Mouse (Mus musculus): ENCODE data around the gene Asic2.

Asic2 gene

DNA sequence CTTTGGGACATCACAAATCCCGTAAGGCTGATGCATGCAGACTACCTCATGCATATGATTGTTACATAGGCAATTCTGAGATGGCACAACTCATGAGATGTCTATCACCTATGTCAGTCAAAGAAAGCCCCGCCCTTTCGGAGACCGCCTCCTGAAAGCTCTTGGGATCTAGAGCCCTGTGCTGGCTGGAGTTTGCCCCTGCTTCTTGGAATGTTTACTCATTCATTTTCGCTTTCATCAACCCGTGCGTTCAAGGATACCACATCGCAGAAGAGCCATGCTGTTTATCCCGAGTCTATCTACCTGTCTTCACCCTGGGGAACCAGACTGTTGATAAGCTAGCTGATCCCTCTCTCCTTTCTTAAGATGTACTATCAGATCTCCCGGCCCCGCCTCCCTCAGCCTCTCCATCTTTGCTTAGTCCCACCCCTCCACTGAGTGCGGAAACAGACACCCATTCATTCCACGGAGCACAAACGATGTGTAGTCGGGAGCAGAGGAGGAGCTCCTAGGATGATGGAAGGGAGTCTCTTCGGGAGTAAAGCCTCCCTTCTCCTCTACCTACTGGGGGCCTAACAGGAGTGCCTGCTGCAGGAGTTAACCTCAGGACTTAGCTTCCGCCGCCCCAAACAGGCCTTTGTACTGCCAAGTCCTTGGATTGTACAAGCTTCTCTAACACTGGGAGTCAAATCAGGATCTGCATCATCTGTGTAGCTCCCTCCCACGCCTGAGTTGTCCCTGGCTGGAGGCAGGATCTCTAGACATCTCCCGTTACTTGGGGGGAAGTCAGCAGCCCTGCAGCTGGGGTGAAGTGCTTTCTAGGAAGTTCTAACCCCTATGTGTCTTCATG, 356.1 kb downstream of the Asic2 start:
- no peak for DNase-seq (ENCODE audit: low spot score in 2 of 2)

DNA sequence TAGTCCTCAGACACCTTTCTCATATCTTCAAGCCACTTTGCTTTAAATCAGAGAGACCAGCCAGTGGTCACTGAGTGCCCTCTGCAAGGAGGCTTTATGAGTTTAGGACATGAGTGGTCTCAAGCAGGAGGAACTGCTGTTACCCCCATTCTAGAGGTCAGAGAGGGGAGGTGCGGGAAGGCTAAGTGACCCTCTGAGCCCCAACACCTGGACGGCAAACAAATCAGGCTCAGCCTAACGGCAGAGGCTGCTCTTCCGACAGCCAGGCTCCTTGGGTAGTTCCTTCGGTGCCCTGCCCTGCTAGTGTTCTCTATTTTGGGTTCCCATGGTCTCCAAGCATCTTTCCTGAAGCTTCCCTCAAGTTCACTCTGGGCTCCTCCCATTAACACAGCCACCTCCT, 357.8 kb downstream of the Asic2 start:
- DNase-seq (ENCODE audit: low spot score in 2 of 2): no peak

DNA sequence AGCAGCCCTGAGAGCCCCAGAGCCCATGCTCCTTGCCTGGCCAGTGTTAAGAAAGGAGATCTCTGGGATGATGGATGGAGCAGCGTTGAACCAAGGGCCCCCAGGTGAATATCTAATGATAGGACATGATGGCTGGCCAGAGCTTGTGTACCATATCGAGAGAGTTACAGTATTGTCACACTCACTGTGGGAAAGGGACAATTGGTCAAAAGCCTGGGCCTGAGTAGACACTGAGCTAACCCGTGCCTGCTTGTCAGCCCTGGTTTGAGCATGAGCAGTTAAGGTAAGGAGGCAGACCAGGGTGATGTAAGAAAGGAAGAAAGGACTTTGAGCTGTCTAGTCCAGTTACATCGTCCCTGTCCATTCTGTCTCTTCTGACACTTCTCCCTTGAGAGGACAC, 365.3 kb downstream of the Asic2 start:
- DNase-seq (ENCODE audit: low spot score in 2 of 2): no peak

DNA sequence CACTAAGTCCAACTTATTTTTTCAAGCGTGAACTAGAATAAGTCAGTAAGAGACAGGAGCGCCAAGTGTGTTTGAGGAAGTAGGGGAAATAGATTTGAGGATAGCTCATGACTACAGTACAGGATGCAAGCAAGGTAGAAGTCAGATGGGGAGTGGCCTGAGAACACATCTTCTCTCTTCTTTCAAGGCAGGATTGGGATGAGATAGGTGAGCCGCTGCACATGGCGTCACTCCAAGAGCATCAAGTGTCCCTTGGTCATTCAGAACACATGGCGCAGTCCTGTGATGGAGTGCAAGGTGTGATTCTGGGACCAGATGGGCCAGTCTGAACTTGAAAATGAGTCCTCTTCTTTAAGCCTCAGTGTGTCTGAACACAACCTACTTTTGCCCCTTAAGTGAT, 366.5 kb downstream of the Asic2 start:
- DNase-seq (ENCODE audit: low spot score in 2 of 2): no peak

DNA sequence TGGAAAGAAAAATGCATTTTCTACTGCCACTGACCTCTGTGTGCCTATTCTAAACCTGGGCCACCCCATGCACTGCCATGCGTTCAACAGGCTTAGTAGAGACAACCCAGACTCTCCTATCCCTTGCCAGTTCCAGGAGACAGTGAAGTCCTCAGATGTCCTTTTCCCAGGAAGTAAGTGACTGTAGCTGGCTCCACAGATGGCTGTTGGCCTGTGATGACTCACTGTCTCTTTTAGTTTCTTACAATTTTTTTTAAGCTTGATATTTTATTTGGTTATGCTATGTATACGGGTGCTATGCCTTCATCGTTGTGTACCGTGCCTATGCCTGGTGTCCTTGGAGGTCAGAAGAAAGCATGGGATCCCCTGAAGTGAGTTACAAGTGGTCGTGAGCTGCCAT, 370.7 kb downstream of the Asic2 start:
- no peak for DNase-seq (ENCODE audit: low spot score in 2 of 2)

DNA sequence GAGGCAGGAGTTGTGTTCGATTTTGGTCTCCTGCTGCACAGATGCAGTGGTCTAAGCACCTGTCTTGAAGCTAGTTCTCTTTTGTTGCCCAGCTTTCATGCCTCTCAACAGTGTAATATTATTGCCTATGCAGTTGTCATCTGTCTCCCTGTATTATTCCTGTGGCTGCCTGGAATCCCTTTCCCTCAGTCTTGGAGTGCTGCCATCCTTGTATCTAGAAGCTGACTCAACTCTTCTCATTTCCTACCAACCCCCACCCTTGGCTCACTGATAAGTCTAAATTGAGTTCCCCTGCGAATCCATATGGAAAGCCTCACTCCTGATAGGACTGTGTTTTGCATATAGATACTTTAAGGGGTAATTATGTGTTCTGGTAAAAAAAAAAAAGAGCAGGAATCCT, 373.0 kb downstream of the Asic2 start:
- no peak for DNase-seq (ENCODE audit: low spot score in 2 of 2)

DNA sequence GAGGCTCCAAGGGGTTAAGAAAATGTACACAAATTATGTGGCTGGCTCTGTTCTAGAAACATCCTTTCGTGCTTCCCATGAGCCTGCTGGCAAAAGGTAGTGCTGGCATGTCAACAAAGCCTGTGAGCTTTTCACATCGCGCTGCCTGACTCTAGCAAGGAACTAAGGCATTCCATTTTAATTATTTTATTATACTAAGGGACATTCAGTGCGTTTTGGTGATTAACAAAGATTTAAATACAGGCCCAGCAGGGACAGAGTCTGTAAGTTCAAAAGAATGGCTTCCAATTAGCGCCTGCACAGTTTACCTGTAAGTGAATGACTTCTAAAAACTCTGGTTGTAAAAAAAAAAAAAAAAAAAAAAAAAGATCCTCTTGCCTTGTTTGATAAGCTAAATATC, 375.5 kb downstream of the Asic2 start:
- DNase-seq (ENCODE audit: low spot score in 2 of 2): no peak

DNA sequence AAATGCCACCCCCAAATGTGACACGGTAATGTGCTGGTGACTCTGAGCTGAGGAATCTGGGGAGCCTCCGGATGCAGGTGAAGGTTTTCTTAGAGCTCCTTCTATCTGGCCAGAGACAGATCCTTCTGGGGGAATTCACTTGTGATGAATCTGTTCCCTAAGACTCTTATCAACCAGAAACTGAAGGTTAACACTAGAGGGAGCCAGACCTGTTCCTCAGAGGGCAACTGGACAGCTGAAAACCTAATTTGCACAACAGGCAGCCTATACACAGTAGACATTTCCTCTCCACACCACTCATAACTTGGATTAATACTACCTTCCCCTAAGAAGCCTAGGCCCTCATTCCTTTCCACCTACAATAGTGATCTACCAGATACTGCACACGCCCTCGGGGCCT, 377.3 kb downstream of the Asic2 start:
- DNase-seq (ENCODE audit: low spot score in 2 of 2): no peak

DNA sequence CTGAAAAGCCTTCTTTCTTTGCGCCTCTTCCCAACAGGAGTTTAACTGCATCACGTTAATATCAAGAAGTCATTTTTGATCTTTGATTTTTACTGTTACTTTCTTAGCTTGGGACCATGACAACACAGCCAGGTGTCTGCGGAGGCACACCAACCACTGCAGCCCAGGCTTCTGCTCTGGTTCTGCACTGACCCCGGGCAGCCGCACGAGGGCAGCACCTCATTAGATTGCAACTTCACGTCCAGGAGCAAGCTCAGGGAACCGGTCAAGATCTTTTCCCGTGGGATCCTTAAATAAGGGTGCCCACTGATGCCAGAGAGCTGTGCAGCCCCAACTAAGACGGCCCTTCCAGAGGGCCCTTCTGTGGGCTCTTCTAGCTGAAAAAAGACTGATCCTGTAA, 379.6 kb downstream of the Asic2 start:
- DNase-seq (ENCODE audit: low spot score in 2 of 2): peak; percentile 31 to 63

DNA sequence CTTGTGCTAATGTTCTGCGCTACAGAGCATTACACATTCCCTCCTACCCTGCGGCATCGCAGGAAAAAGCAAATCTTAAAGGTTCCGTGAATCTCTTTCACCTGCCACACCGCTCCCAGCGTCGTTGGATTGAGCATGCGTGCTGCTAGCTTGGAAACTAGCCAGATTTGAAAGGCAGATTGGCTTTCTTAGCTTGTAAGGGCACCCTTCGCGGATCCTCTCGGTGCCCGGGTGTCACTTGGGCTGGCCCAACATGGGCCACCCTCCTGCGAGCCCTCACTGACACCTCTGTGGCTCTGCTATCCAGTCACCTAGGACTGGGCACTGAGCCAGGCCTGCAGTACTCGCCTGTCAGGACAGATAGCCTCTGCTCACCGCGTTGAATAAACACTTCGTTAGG, 380.3 kb downstream of the Asic2 start:
- DNase-seq (ENCODE audit: low spot score in 2 of 2): peak in 1 of 2 experiments; percentile 8

DNA sequence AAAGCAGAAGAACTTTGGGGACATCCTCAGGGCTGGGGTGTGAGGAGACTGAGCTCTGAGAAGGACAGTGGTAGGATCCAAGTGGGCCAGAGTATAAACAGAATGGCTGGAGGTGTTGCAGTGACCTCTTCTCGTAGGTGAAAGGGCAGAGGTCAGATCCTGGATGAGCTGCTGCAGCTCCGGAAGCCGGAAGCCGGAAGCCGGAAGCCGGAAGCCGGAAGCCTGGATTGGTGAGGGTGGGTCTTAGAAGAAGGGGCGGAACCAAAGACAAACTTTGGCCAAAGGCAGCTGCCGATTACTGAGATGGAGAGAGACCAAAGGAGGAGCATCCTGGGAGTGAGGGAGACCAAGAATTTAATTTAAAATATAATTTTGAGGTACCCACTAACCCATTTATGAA, 381.1 kb downstream of the Asic2 start:
- DNase-seq (ENCODE audit: low spot score in 2 of 2): no peak

DNA sequence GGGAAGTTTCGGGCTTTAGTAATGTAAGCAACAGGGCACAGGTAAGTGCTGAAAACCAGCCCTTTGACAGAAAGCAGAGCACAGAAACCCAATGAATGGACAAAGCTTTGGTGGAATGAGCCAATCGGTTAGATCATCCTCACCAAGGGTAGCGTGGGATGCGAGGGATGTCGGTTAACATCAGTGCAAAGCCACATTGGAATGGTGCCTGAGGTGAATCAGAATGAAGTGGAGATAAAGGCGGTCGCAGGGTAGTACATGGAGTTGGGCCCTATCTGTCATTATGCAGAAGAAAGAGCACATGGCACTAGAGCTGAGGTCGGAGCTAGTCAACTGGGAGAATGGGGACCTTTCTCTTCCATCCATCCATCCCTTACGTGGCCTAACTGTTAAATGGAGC, 383.8 kb downstream of the Asic2 start:
- no peak for DNase-seq (ENCODE audit: low spot score in 2 of 2)

DNA sequence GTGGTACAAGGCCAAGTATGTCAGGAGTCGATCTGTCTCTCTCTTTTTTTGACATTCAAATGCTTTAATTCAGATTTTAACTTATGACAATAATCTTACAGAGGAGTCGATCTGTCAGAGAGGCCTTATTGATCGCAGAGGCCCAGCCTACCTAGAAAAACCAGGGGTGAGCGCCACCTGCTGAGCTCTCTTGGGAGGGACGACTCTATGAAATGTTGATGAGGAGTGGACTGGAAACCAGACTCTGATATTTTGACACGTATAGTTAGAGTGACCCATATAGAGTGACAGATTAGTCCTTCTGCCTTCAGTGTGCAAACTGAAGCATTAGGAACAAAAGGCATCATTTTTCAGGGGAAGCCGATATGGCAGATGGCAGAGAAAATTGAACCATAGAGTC, 385.1 kb downstream of the Asic2 start:
- no peak for DNase-seq (ENCODE audit: low spot score in 2 of 2)

DNA sequence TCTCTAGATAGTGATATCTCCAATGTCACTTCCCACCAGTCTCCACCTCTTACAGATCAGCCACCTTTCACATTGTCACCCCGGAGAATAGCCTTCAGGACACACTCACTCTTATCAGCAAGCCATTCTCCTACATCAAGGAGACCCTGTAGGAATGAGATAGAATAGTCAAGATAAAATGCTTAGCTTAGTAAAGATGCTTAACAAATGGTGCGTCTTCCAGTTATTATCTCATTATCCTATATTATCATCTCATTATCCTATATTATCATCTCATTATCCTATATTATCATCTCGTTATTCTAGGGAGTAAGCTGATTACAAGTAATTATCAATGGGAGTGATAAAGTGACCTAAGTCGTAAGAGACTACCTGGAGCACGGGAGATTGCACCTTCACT, 386.1 kb downstream of the Asic2 start:
- DNase-seq (ENCODE audit: low spot score in 2 of 2): no peak

DNA sequence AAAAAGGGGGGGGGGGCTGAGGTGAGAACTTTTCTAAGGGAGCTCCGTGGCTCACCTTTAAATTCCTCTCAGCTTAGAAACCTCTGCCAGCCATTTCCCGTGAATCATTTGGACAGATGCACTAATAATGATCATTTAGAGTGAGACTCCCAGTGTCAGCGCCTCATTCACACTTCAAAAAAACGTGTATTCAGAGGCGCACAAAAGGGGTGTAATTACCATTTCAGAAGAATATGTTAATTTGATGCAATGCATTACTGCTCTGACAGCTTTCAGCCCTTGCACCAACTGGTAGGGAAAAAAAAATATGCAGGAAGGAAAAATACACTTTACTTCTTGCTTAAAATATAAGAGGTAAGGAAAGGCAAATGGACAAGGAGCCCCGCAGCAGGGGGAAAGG, 388.5 kb downstream of the Asic2 start:
- no peak for DNase-seq (ENCODE audit: low spot score in 2 of 2)

DNA sequence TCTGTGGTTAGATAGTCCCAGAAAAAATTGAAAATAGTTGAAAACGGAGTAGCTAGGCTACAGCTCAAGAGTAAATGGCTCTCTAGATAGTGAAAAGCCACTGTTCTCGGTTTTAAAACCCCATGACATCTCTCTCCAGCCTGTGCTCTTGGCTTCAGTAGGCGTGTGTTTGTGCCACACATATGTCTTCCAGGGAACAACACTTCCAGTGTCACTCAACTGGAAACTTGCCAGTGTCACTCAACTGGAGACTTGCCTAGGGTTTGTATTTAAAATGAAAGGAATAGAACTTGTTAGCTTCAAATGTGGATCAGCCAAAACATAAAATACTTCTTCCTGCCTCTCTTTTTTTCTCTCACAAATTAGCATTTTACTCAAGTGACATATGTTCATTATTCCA, 397.9 kb downstream of the Asic2 start:
- no peak for DNase-seq (ENCODE audit: low spot score in 2 of 2)

DNA sequence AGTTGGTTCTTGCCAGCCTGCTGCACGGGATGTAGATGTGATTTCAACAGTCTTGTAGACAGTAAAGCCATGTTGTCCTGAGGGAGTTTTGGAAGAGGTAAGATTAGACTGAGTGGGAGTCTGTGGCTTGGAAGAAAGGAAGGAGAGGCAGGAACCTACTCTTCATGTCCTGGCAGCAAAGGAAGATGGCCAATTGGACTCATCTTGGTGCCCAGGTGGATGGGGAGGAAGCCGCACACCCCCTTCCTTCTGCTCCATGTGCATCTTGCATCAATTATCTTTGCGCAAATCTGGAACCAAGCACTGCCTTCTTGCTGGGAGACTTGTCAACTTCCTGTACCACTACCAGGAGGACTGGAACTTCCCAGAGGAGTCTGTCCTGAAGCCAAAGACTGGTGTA, 403.4 kb downstream of the Asic2 start:
- no peak for DNase-seq (ENCODE audit: low spot score in 2 of 2)

DNA sequence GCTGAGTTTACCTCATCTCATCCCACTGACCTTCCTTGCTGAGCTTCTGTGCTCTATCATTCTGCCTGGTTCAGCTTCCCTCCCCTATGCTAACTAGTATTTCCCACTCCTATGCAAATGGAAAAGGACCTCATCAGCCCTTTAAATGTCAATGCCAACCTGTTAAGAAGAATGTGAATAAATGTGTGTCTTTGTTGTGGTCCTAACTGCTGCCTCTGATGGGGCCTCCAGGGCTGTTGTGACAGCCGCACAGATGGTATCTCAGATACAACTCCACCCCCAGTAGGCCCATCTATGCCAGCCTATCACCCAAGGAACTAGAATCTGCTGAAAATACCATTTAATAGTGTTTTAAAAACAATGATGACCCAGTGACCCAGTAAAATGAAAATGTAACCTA, 407.9 kb downstream of the Asic2 start:
- no peak for DNase-seq (ENCODE audit: low spot score in 2 of 2)

DNA sequence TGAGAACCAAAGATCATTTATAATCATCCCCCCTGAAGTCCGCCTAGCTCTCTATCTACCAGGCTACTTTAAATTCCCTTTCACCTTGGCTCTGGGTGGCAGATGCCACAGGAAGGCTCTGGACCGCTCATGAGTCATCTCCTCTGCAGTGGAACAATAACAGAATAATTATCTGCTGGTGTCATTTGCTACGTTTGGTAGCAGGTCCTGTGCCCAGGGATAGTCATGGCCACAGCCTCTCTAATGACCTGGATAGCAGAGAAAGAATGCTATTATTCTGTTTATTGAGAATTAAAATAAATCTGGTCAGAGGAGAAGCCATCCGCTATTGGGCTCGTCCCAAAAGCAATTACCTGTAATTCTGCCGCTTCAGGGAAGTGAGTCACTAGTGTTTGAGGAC, 425.1 kb downstream of the Asic2 start:
- DNase-seq (ENCODE audit: low spot score in 2 of 2): no peak

DNA sequence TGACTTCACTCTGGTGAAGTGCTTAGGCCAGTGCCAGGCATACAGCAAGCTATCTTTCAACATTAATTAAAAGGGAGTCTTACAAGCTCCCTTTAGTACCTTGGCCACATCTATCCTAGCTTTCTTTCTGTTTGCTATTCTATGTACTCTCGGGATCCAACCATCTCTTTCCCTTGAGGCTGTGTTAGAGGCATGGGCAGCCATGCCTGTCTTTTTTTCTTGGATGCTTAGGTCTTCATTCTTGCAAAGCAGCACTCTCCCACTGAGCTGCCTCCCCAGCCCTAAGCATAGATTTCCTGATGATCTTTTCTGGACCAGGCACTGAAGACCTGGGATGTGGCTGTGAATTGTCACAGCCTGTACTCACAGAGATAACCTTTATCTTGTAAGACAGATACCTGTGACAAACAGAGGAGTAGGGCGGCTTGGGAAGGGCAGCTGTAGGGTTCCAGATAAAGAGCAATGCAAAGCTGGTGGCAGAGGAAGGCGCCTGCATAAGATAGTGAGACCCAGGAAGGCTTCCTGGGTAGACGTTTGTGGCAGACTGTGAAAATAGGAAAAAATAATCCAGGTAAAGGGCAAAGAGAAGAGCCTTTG, 433.0 kb downstream of the Asic2 start:
- no peak for DNase-seq (ENCODE audit: low spot score in 2 of 2)

DNA sequence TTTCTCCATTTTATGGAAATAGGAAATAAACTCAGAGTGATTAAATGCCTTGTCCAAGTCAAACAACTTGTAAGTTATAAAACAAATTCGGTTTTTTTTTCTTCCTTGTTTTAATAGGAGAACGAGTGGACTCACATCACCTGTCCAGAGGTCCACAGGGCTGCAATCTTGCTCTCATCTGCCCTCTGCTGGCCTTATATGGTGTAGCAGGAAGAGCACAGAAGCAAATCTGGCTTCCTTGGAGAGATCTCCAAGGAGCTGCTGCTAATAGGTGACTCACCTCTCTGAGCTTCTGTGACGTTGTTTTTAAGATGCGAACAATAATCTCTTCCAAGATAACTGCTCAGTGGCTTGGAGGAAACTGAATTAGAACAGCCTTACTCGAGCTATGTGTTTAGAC, 433.6 kb downstream of the Asic2 start:
- peak; percentile 6 to 9 for DNase-seq (ENCODE audit: low spot score in 2 of 2)

DNA sequence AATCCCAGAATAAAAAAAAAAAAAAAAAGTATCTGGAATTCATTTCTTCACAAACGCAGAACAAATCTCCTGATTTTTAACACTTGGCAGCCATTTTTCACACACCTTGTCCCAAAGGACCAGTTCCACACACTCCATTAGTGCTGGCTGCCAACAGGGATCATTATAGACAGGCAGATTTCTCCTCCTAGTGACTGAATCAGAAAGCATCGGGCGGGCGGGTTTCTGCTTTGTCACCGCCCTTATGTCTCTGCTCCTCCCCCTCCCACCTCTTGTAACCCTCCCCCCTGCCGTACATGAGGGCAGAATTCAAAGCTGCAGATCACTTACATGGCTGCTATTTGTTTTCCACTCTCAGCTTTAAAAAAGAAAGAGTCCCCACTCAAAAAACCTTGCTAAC, 436.4 kb downstream of the Asic2 start:
- no peak for DNase-seq (ENCODE audit: low spot score in 2 of 2)

DNA sequence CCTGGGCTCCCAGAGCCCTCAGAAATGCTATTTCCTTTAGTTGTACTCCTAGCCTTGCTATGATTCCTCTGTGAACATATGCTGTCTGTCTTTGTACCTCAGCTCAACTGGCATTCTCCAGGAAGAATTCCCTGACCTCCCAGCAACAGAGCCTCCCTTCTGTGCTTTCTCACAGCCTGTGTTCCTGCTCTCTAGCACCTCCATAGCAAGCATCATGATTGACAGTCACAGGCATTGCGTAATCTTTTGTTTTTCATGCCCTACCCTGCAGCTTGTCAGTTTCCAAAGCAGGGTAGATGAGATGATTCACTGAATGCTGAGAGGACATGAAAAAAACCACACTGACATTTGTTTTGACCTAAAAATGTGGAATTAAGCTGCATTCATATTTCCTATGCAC, 445.3 kb downstream of the Asic2 start:
- no peak for DNase-seq (ENCODE audit: low spot score in 2 of 2)

DNA sequence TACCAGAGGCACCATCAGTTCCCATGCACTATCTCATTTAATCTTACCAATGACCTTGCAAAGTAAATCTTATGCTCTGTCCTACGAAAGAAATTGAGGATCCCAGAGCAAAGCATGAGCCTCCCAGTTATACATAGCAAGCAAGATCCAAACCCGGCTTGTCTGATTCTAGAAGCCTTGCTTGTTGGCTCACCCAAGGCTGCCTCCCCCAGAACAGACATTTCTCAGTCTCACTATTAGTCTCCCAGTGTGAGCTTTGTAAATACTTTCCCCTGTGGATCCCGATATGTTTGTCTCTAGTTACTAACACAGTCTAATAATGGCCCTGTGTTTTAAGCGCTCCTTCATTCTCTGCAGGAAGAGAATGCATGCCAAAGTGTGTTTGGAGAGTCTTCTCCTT, 446.4 kb downstream of the Asic2 start:
- no peak for DNase-seq (ENCODE audit: low spot score in 2 of 2)
